Mouse (Mus musculus): ENCODE results near the gene Tln2.

DNA sequence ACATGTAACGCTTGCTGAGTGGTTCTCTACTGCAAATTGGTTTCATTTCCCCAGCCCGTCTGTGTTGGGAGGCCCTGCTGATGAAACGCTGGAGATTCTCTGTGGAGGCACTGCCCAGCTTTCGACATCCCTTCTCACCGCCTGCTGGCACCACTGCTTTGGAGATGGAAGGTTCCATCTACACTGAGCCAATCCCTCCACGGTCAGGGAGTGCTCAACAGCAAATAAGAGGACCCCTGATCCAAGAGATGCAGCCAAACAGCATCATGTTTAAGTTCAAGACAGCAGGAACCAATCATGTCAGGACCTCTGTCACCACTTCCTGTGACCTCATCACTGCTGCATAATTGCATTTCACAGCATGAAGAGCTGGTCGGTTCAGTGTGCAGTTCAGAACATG, 135.4 kb downstream of the Tln2 start:
- TF ChIP-seq ZNF384 (IDR thresholded peaks at IDR 0.05; ENCODE audit: low read depth, low read length) (no peak), MAFK (IDR thresholded peaks at IDR 0.05; ENCODE audit: insufficient read depth, low read depth, low read length) (no peak), HCFC1 (IDR thresholded peaks at IDR 0.05; ENCODE audit: borderline replicate concordance, insufficient read depth, low read length) (no peak), CHD2 (IDR thresholded peaks at IDR 0.05; ENCODE audit: low read depth, low read length) (no peak)

Data from ES-E14 (cell line).